Mouse (Mus musculus) ES-Bruce4 (cell line): ENCODE measurements at regions not wholly inside any gene's neighbourhood (a gene's known extent, or its start where the extent isn't known, plus 50 kb on each side); places are given as distances from the start of the nearest gene placed in this dataset.

Experiments used
- CTCF ChIP-seq: IDR thresholded peaks from one replicate; pipeline ENCODE4 v1.8.1; 2011; ENCODE audit warnings: low read depth, low read length
- EP300 ChIP-seq: IDR thresholded peaks from 2 replicates; pipeline ENCODE4 v1.6.1; 2011; ENCODE audit warnings: low read depth, low read length; ENCODE audit not compliant: insufficient read depth

DNA sequence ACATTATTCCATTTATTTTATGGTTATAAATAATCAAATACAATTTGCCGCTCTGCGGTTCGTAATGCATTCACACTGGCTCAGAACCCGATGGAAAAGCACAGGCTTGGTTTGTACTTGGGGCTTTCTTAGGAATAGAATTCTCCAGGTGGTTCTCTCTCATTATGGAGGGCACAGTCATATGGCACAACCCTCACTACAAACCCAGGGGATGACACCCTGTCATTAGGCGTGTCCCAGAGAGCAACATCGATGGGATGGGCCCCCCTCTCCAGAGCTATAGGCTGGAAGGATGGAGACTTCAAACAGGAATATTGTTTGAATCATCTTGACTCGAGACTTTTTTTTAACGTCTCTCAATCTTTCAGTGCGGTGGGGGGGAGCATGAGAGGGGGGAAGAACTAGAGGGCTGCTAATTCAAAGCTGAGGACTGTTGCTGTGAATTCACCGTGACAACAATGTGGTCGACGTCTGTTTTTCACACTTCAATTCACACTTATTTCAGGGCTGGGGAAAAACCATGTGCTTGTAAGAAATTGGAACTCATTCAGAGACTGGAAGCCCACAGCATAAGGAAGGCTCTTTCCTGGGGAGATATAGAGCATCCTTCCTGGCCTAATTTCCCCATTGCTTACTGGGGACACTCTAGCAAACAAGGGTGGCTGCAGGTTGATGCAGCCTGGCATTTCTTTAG lies 399.9 kb upstream of the Nrp1 start:
- TF ChIP-seq CTCF (no peak), EP300 (no peak)
